Mouse (Mus musculus): ENCODE measurements around the gene Myh9.

Gene Myh9

GRCm38 (mm10) chr15:77810416-77811098, 31.4 kb downstream of the Myh9 start:
- DNase-seq (ENCODE audit: low read depth, low spot score), result no peak

- no peak for DNase-seq (ENCODE audit: low read depth, low spot score)
These were observed 32.5 kb downstream of the Myh9 start for GRCm38 (mm10) chr15:77809434-77809833.

- no peak for DNase-seq (ENCODE audit: low read depth, low spot score)
These were observed 34.8 kb downstream of the Myh9 start for GRCm38 (mm10) chr15:77807264-77807585.

- DNase-seq (ENCODE audit: low read depth, low spot score), result no peak
These were observed 35.3 kb downstream of the Myh9 start for GRCm38 (mm10) chr15:77806565-77807263.

GRCm38 (mm10) chr15:77805657-77806056, 36.3 kb downstream of the Myh9 start:
- DNase-seq (ENCODE audit: low read depth, low spot score), result no peak

- no peak for DNase-seq (ENCODE audit: low read depth, low spot score)
These were observed 37.0 kb downstream of the Myh9 start for GRCm38 (mm10) chr15:77804949-77805348.

- no peak for DNase-seq (ENCODE audit: low read depth, low spot score)
These were observed 37.5 kb downstream of the Myh9 start for GRCm38 (mm10) chr15:77804460-77804859.

GRCm38 (mm10) chr15:77803747-77804146, 38.2 kb downstream of the Myh9 start:
- DNase-seq (ENCODE audit: low read depth, low spot score), result no peak

- DNase-seq (ENCODE audit: low read depth, low spot score), result no peak
These were observed 39.0 kb downstream of the Myh9 start for GRCm38 (mm10) chr15:77802992-77803391.

GRCm38 (mm10) chr15:77801188-77801587, 40.8 kb downstream of the Myh9 start:
- DNase-seq (ENCODE audit: low read depth, low spot score), result no peak

GRCm38 (mm10) chr15:77800511-77800910, 41.5 kb downstream of the Myh9 start:
- no peak for DNase-seq (ENCODE audit: low read depth, low spot score)

GRCm38 (mm10) chr15:77799491-77800474, 42.2 kb downstream of the Myh9 start:
- DNase-seq (ENCODE audit: low read depth, low spot score), result no peak

- DNase-seq (ENCODE audit: low read depth, low spot score), result no peak
These were observed 43.1 kb downstream of the Myh9 start for GRCm38 (mm10) chr15:77798664-77799490.

- DNase-seq (ENCODE audit: low read depth, low spot score), result no peak
These were observed 44.2 kb downstream of the Myh9 start for GRCm38 (mm10) chr15:77797609-77798411.

GRCm38 (mm10) chr15:77796409-77797035, 45.5 kb downstream of the Myh9 start:
- no peak for DNase-seq (ENCODE audit: low read depth, low spot score)

GRCm38 (mm10) chr15:77794908-77795356, 47.0 kb downstream of the Myh9 start:
- no peak for DNase-seq (ENCODE audit: low read depth, low spot score)

- DNase-seq (ENCODE audit: low read depth, low spot score), result no peak
These were observed 47.7 kb downstream of the Myh9 start for GRCm38 (mm10) chr15:77794138-77794907.

GRCm38 (mm10) chr15:77793554-77793953, 48.4 kb downstream of the Myh9 start:
- no peak for DNase-seq (ENCODE audit: low read depth, low spot score)

GRCm38 (mm10) chr15:77793094-77793493, 48.9 kb downstream of the Myh9 start:
- DNase-seq (ENCODE audit: low read depth, low spot score), result no peak
